Mouse (Mus musculus): ENCODE measurements around the gene 1700113H08Rik.

Gene 1700113H08Rik

DNA sequence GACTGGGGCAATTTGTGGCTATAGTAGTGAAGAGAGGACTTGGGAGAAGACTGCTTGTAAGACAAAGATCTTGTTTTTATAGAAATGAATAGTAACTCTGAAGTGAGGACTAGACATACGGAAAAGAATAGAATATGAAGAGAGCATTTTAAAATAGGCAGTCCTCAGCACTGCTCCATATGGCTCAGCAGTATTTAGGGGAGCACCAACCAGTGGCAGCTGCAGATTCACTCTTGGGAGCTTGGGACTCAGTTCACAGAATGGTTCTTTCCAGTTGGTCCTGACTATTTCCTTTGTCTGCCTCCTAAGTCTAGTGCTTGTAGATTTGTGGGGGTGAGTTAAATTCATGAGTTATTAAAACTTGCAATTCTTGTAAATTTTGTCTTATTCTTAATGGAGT lies 151.6 kb downstream of the 1700113H08Rik start:
- no peak for DNase-seq (ENCODE audit: low spot score)

DNA sequence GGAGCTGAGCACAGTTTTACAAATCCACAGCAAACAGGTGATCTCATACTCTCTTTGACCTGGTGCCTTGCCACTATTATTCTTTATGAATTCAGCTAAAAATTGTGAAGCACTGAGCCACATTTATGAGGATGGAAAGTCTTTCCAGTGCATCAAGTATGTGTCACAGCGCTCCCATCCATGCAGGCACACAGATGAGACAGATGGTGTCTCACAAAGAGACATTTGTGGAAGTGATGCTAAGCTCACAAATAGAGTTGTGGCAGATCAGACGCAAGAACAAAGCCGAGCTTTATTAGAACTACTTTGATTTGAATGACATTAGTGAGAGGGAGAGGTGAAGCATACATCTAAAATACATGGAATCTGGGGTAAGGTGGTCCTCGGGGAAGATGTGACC lies 153.2 kb downstream of the 1700113H08Rik start:
- DNase-seq (ENCODE audit: low spot score), result no peak

DNA sequence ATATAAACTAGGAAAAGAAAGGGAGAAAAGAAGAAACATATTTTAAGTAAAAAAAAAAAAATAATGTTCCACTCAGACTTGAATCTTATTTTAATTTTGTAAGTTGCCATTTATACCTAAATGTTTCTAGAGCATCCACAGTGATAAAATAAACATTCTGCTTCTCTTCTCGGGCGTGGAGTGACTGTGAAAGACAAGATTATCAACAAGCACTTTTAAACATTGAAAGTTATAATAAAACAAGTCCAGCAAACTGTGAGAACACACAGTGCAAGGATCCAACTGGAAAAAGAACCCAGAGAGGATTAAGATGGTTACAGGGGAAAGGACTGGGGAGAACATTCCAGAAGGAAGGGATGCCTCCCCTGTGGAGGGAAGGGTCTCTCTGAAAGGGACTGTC lies 155.0 kb downstream of the 1700113H08Rik start:
- DNase-seq (ENCODE audit: low spot score), result no peak

DNA sequence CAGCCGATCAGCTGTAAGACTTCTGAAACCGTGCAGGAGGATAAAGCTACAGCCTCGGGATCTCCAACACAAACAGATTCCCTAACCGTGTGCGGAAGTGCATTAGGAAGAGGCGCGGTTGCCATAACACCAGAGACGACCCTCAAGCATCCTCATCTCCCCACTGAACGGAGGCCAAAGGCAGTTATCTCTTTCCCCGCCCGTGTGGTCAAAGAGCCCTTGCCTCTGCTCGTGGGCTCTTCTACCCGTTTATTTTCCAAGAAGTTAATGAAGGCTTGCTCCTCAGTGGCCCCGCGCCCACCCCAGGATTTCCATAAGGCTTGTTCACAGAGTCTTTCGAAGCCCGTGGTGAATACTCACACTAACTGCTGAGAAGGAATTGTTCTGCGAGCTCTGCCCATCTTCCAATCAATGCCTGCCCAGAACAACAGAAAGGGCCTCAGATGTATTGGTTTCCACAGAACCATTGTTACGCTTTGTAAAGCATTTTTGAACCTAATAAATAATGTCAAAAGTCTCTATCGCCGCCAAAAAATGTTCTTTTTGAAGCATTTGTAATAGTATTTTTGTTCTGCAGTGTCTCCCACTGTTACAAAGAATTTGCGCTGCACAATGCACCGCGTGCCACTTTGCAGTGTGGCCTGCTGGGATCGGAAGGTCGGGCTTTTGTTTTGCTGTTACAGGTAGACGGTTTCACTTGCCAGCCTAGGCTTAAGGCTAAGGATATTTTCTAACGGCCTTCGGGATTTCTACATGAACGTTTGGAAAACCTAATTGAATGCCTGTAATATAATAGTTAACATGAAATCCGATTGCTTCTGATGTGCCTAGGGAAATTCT lies 172.4 kb downstream of the 1700113H08Rik start:
- no peak for DNase-seq (ENCODE audit: low spot score)

DNA sequence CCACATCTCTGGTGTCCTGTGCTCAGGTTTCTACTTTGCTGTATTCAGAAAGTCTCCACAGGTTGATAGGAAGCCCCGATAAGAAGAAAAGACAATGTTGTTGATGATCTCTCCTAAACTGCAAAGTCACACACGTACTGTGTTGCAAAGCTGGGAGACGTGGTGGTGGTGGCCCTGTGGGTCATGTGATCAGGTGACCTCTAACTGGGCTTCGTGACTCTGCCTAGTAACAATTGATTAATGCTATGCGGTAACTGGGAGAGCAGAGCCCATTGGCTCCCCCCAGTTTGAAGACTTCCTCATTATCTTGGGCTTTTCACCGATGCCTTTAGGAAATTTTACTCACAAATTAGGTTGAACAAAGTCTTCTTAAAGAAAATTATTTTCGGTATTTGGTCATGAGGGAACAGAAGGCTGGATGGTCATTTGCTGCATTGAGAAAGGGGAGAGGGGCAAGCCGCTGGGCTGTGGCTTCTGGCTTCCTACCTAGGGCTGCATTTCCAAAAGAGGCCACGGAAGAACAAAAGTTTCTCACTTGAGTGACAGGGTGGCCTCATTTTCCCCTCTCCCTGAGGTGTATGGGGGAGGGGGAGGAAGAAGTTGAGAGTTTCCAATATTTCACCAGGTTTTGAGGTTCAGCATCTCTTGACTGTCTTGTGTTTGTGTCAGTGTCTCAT lies 181.6 kb downstream of the 1700113H08Rik start:
- DNase-seq (ENCODE audit: low spot score), result no peak

DNA sequence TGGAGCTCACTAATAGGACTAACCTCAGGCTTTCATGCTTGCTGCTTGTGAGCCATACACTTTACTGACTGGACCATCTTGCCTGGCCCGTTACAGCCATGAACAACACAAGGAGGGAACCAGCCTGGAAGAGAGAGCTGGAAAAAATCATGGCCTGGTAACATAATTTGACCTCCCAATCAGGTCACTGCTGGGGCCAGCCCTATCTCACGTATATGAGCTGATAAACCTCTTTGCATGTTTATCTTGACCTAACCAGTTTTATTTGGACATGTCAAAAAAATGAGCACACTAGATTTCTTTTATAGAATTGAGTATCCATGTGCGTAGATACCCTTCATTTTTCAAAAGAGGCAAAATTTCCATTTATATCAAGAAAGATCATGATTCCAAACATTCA lies 213.9 kb downstream of the 1700113H08Rik start:
- DNase-seq (ENCODE audit: low spot score), result no peak

DNA sequence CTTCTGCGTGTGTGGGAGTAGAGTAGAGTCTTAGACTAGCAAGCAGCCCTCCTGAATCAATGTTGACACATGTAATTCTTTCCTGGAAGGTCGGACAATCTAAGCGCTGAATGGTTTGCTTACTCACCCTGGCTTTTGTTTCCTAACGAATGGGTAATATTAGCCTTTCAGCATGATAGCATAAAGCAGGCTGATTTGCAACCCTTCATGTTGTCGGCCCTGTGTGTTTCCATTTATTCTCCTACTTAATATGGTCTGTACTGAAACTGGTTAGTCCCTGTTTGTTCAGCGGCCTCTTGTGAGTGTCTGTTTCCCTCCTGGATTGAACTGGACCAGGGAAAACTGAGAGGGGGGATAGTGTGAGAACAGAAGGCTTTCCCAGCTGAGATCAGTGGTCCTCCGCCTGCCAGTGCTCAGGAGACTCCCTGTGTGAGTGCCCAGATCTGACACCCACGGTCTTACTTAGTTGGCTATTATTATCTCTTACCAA lies 214.3 kb downstream of the 1700113H08Rik start:
- DNase-seq (ENCODE audit: low spot score), result no peak

DNA sequence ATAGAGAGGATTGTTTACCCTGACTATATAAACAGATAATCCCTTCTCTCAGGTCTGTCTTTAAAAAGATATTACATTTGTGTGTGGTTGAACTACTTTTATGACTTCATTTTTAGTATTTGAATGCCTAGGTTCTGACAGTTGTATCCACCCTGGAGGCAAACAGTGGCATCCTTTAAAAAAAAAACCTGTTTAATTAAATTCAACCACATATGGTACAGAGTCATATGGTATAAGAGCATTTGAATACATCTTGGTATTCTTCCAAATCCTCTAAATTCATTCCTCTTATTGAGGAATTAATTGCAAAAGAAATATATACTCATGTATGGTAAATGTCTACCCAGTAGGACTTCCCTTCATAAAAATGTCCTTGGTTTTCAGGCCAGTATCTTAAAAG lies 217.2 kb downstream of the 1700113H08Rik start:
- no peak for DNase-seq (ENCODE audit: low spot score)
